Mouse (Mus musculus): ENCODE data around the gene Sbk1.

DNA sequence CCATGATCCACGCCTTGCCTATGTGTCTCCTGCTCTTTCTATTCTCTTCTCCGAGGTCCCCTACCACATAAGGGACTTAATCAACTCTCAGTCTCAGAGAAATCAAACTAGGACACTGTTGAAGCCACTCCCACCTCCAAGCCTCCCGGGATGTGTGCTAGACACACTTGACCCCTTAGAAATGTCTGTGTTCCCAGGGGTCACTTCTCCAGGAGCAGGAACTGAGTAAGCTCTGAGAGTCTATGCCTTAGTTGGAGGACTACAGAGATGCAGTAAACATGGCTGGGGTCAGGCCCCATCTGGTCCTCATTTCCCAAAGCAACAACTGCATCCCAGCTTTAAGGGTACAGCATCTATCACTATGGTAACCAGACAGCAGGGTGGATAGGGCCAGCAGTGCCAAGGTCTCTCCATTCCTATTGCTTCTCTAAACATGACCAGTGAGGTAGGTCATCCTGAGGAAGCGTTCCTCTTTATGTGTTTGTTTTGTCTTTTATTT lies 6.0 kb upstream of the Sbk1 start:
- no peak for TF ChIP-seq CTCF (IDR thresholded peaks at IDR 0.05; ENCODE audit: insufficient read depth, low read length)
- no peak for TF ChIP-seq POLR2A (IDR thresholded peaks at IDR 0.05; ENCODE audit: borderline replicate concordance, extremely low read depth, low read depth, low read length)

Data from lung, adult 2 months (tissue).